Mouse (Mus musculus) heart, postnatal 10 days (tissue): ENCODE results near the gene Tcp11l2. TPM values are rescaled to one million over a fixed set of nuclear protein-coding genes. Genes with fewer than 3 reads are reported as not detected.

Experiments used
- DNase-seq, 2 experiments: peaks; one replicate each; pipeline ENCODE4 v3.0.0; 2021
- intact Hi-C: fragments of 180-260 bp; cut with DNase I; formaldehyde crosslinking; loops from one replicate; pipeline ENCODE4 v1.15.1; 2025
- total RNA-seq, 2 experiments: library from RNA; stranded (reverse); gene quantifications; 2 replicates each; pipeline ENCODE4 v1.2.3; 2021

Tcp11l2 gene
- 10 to 100 TPM; 74.1 to 78.3 TPM for total RNA-seq

GRCm38 (mm10) chr10:84576395-84577070 lies at the start of gene Tcp11l2:
Gene Tcp11l2, plus strand, starts transcription at chr10:84576626.
- peak; percentile 96 for DNase-seq
- intact Hi-C loops, result loop anchor here (2.0 to 5.0 kb wide), 3 partner anchors 42 to 59 kb away; partner anchors contain the start of genes Ckap4 and Polr3b

GRCm38 (mm10) chr10:84527070-84527469 lies 49.4 kb upstream of the Tcp11l2 start:
- intact Hi-C loops, result no loop called here
- no peak for DNase-seq

GRCm38 (mm10) chr10:84527631-84528030 lies 48.8 kb upstream of the Tcp11l2 start:
- DNase-seq, result no peak
- intact Hi-C loops, result no loop called here

- intact Hi-C loops, result no loop called here
- DNase-seq, result peak; percentile 51 to 67
These were observed 46.0 kb upstream of the Tcp11l2 start for GRCm38 (mm10) chr10:84530388-84530787.

- DNase-seq, result no peak
- intact Hi-C loops, result no loop called here
These were observed 44.9 kb upstream of the Tcp11l2 start for GRCm38 (mm10) chr10:84531576-84531975.

- intact Hi-C loops, result loop anchor here (1.0 kb wide), 1 partner anchor 17 kb away; no protein-coding TSS in a partner anchor
- DNase-seq, result peak; percentile 70 to 75
These were observed 44.1 kb upstream of the Tcp11l2 start for GRCm38 (mm10) chr10:84532191-84532889.

GRCm38 (mm10) chr10:84532911-84533882 lies 43.2 kb upstream of the Tcp11l2 start:
- intact Hi-C loops, result loop anchor here (1.0 kb wide), 2 partner anchors 18 to 64 kb away; no protein-coding TSS in a partner anchor
- peak; percentile 75 to 79 for DNase-seq

- DNase-seq, result peak; percentile 78 to 87
- intact Hi-C loops, result loop anchor here (1.0 to 2.0 kb wide), 3 partner anchors 43 to 88 kb away; partner anchors contain the start of genes Polr3b and Tcp11l2
These were observed 42.3 kb upstream of the Tcp11l2 start, which contains the start of gene Ckap4 for GRCm38 (mm10) chr10:84533912-84534671. Gene Ckap4, minus strand, starts transcription at chr10:84534062.

- no peak for DNase-seq
- intact Hi-C loops, result loop anchor here (2.0 kb wide), 1 partner anchor 41 kb away; the partner anchor contains the start of gene Tcp11l2
These were observed 41.0 kb upstream of the Tcp11l2 start for GRCm38 (mm10) chr10:84535458-84535857.

- DNase-seq, result no peak
- intact Hi-C loops, result loop anchor here (2.0 kb wide), 1 partner anchor 41 kb away; the partner anchor contains the start of gene Tcp11l2
These were observed 40.6 kb upstream of the Tcp11l2 start for GRCm38 (mm10) chr10:84535859-84536258.

- intact Hi-C loops, result no loop called here
- DNase-seq, result no peak
These were observed 36.8 kb upstream of the Tcp11l2 start for GRCm38 (mm10) chr10:84539651-84540050.

- intact Hi-C loops, result no loop called here
These were observed 33.4 kb upstream of the Tcp11l2 start for GRCm38 (mm10) chr10:84542802-84543658.

GRCm38 (mm10) chr10:84544841-84545610 lies 31.4 kb upstream of the Tcp11l2 start:
- intact Hi-C loops, result no loop called here
- DNase-seq, result no peak

More at GRCm38 (mm10) chr10:84542802-84543658, 33.4 kb upstream of the Tcp11l2 start:
- DNase-seq, result no peak

- intact Hi-C loops, result no loop called here
- peak in 1 of 2 experiments; percentile 6 for DNase-seq
These were observed 27.1 kb upstream of the Tcp11l2 start for GRCm38 (mm10) chr10:84549146-84549919.

- DNase-seq, result no peak
- intact Hi-C loops, result no loop called here
These were observed 26.5 kb upstream of the Tcp11l2 start for GRCm38 (mm10) chr10:84549920-84550293.

GRCm38 (mm10) chr10:84551846-84552245 lies 24.6 kb upstream of the Tcp11l2 start:
- intact Hi-C loops, result no loop called here
- no peak for DNase-seq

GRCm38 (mm10) chr10:84552477-84552876 lies 23.9 kb upstream of the Tcp11l2 start:
- DNase-seq, result no peak
- intact Hi-C loops, result no loop called here
